ENCODE assay signal across 8 mouse cellular contexts in the genomic region with DNA sequence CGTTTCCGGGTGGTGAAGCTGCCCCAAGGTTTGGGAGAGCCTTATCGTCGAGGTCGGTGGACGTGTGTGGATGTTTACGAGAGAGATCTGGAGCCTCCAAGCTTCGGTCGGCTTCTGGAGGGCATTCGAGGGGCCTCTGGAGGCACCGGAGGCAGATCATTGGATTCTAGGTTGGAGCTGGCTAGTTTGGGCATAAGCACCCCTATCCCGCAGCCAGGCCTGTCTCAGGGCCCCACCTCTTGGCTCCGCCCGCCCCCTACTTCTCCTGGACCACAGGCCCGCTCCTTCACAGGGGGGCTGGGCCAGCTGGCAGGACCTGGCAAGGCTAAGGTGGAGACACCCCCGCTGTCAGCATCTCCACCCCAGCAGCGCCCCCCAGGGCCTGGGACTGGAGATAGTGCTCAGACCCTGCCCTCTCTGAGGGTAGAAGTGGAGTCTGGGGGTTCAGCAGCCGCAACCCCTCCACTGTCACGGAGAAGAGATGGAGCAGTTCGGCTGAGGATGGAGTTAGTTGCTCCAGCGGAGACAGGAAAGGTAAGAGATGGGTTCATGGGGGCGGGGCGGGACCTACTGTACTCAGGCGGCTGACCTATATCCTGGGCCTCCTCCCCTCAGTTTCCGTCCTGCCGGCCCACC. TPM values are rescaled to one million over a fixed set of nuclear protein-coding genes. Genes with fewer than 3 reads are reported as not detected.
A peak's percentile ranks its signal among the peaks of the same experiment; 100 is the strongest.
DNase-seq lines count a peak whose midpoint lies in the region; ATAC-seq lines count a peak whose summit lies in the region.

No protein-coding gene starts in this region.

- DNase-seq in B cell, adult 2 months: peak; percentile 48 to 50
- DNase-seq in NIH3T3 (ENCODE audit: low read depth): peak; percentile 69
- peak; percentile 50 for DNase-seq in embryo, embryonic 9.5 days (ENCODE audit: extremely low spot score)
- peak; percentile 54 for DNase-seq in limb, embryonic 10.5 days (ENCODE audit: low spot score)
- DNase-seq in midbrain, embryonic 10.5 days (ENCODE audit: low spot score): peak; percentile 36
- peak; percentile 73 for DNase-seq in testis, postnatal 10 days (ENCODE audit: low spot score)
- DNase-seq in left cerebral cortex, adult 18-20 months (ENCODE audit: low spot score in 2 of 2): no peak

- H3K4me3 ChIP-seq in heart, embryonic 16.5 days (ENCODE audit: low read length): peak overlapping the region; percentile 95
- H3K4me3 ChIP-seq in limb, embryonic 10.5 days: peak overlapping the region; percentile 81
- peak overlapping the region; percentile 83 for H3K4me3 ChIP-seq in midbrain, embryonic 10.5 days

- peaks cover 12% of the 10 kb centered on the region for H3K36me3 ChIP-seq in heart, embryonic 16.5 days (ENCODE audit: control insufficient read depth, insufficient read depth)
- H3K36me3 ChIP-seq in limb, embryonic 10.5 days: peaks cover 29% of the 10 kb centered on the region
- H3K36me3 ChIP-seq in midbrain, embryonic 10.5 days: peaks cover 25% of the 10 kb centered on the region

- 0 out of 2 replicates have a peak, but pooled peaks have one; percentile 14 for ATAC-seq in heart, embryonic 16.5 days (replicated peaks; ENCODE audit: extremely low read depth, insufficient read depth, low FRiP score)

- under 1% methylated on average over 26 of the region's 26 CpGs for WGBS in heart, embryonic 16.5 days
- 5% methylated on average over 26 of the region's 26 CpGs for WGBS in limb, embryonic 10.5 days
- 6% methylated on average over 26 of the region's 26 CpGs for WGBS in midbrain, embryonic 10.5 days

- H3K4me1 ChIP-seq in heart, embryonic 16.5 days (ENCODE audit: control insufficient read depth, insufficient read depth, low read length): peaks cover 45% of the 10 kb centered on the region
- H3K4me1 ChIP-seq in limb, embryonic 10.5 days: peaks cover 43% of the 10 kb centered on the region
- peaks cover 48% of the 10 kb centered on the region for H3K4me1 ChIP-seq in midbrain, embryonic 10.5 days

- H3K9ac ChIP-seq in heart, embryonic 16.5 days (ENCODE audit: low read length): peak overlapping the region; percentile 98

- no peaks in the 10 kb centered on the region for H3K27me3 ChIP-seq in heart, embryonic 16.5 days (ENCODE audit: control insufficient read depth, insufficient read depth, low read length)
- no peaks in the 10 kb centered on the region for H3K27me3 ChIP-seq in limb, embryonic 10.5 days (ENCODE audit: low read depth, poor library complexity, severe bottlenecking)
- 0 out of 2 replicates have a peak, but pooled peaks cover 5% of the 10 kb centered on the region for H3K27me3 ChIP-seq in midbrain, embryonic 10.5 days (ENCODE audit: low read depth, poor library complexity, severe bottlenecking)

- H3K9me3 ChIP-seq in heart, embryonic 16.5 days (replicated peaks; ENCODE audit: control insufficient read depth, low read length): no peaks in the 10 kb centered on the region
- H3K9me3 ChIP-seq in limb, embryonic 10.5 days (replicated peaks): no peaks in the 10 kb centered on the region
- H3K9me3 ChIP-seq in midbrain, embryonic 10.5 days (replicated peaks): no peaks in the 10 kb centered on the region

- H3K27ac ChIP-seq in heart, embryonic 16.5 days (ENCODE audit: low read length): peak overlapping the region; percentile 97
- peak overlapping the region; percentile 88 for H3K27ac ChIP-seq in limb, embryonic 10.5 days
- peak overlapping the region; percentile 93 for H3K27ac ChIP-seq in midbrain, embryonic 10.5 days (replicated peaks)

- peak overlapping the region; percentile 98 for H3K4me2 ChIP-seq in heart, embryonic 16.5 days (ENCODE audit: low read depth, low read length)

RNA-seq across cellular contexts. Expression of a gene that starts 1.9 kb away (rescaled TPM):
- 164 and 189 TPM in 2 replicates for polyA plus RNA-seq in heart, embryonic 16.5 days (2015; fragmentation: Nextera tagmentation; extraction: Ambion mirVana)
- 78.1 and 99.5 TPM in 2 replicates for polyA plus RNA-seq in limb, embryonic 10.5 days (2016; fragmentation: Nextera tagmentation; extraction: Ambion mirVana)
- polyA plus RNA-seq in midbrain, embryonic 10.5 days (2016; fragmentation: Nextera tagmentation; extraction: Ambion mirVana): 75.6 and 75.8 TPM in 2 replicates
- total RNA-seq in left cerebral cortex, adult 18-20 months (2021): 100 to 1,000 TPM; 139 to 145 TPM

RNA-seq across cellular contexts. Expression of a gene that starts 6.0 kb away (rescaled TPM):
- polyA plus RNA-seq in heart, embryonic 16.5 days (2015; fragmentation: Nextera tagmentation; extraction: Ambion mirVana): 1.6 and 1.9 TPM in 2 replicates
- 1.1 and 2.5 TPM in 2 replicates for polyA plus RNA-seq in limb, embryonic 10.5 days (2016; fragmentation: Nextera tagmentation; extraction: Ambion mirVana)
- polyA plus RNA-seq in midbrain, embryonic 10.5 days (2016; fragmentation: Nextera tagmentation; extraction: Ambion mirVana): 5.1 and 8.4 TPM in 2 replicates
- total RNA-seq in left cerebral cortex, adult 18-20 months (2021): 10 to 100 TPM; 80.1 to 82.0 TPM

RNA-seq across cellular contexts. Expression of a gene that starts 31.2 kb away (rescaled TPM):
- 20.5 and 22.6 TPM in 2 replicates for polyA plus RNA-seq in heart, embryonic 16.5 days (2015; fragmentation: Nextera tagmentation; extraction: Ambion mirVana)
- polyA plus RNA-seq in limb, embryonic 10.5 days (2016; fragmentation: Nextera tagmentation; extraction: Ambion mirVana): 47.0 and 49.5 TPM in 2 replicates
- polyA plus RNA-seq in midbrain, embryonic 10.5 days (2016; fragmentation: Nextera tagmentation; extraction: Ambion mirVana): 62.6 and 63.9 TPM in 2 replicates
- total RNA-seq in left cerebral cortex, adult 18-20 months (2021): 10 to 100 TPM; 23.7 to 25.7 TPM

RNA-seq across cellular contexts. Expression of a gene that starts 40.0 kb away (rescaled TPM):
- polyA plus RNA-seq in heart, embryonic 16.5 days (2015; fragmentation: Nextera tagmentation; extraction: Ambion mirVana): 5.6 and 5.7 TPM in 2 replicates
- polyA plus RNA-seq in limb, embryonic 10.5 days (2016; fragmentation: Nextera tagmentation; extraction: Ambion mirVana): 11.3 and 11.8 TPM in 2 replicates
- polyA plus RNA-seq in midbrain, embryonic 10.5 days (2016; fragmentation: Nextera tagmentation; extraction: Ambion mirVana): 11.7 and 12.5 TPM in 2 replicates
- total RNA-seq in left cerebral cortex, adult 18-20 months (2021): 10 to 100 TPM; 39.1 to 50.2 TPM

RNA-seq across cellular contexts. Expression of a gene that starts 40.2 kb away (rescaled TPM):
- polyA plus RNA-seq in heart, embryonic 16.5 days (2015; fragmentation: Nextera tagmentation; extraction: Ambion mirVana): 9.6 and 9.9 TPM in 2 replicates
- polyA plus RNA-seq in limb, embryonic 10.5 days (2016; fragmentation: Nextera tagmentation; extraction: Ambion mirVana): 8.4 and 15.8 TPM in 2 replicates
- 13.8 and 16.1 TPM in 2 replicates for polyA plus RNA-seq in midbrain, embryonic 10.5 days (2016; fragmentation: Nextera tagmentation; extraction: Ambion mirVana)
- total RNA-seq in left cerebral cortex, adult 18-20 months (2021): 1 to 10 TPM; 5.9 to 7.6 TPM

Comparison
In these comparisons a context has a peak if more than half of its experiments do, and no peak if none do; other contexts are left out.
1. DNase-seq: peak in B cell, adult 2 months (2 of 2), NIH3T3 (single experiment), embryo, embryonic 9.5 days (single experiment), limb, embryonic 10.5 days (single experiment), midbrain, embryonic 10.5 days (single experiment) and testis, postnatal 10 days (single experiment); none in left cerebral cortex, adult 18-20 months (0 of 2).
2. Peak in every context shown above with its lines, with median percentiles within 50 percentile points of each other: H3K27ac ChIP-seq and H3K4me3 ChIP-seq.